Mouse (Mus musculus): ENCODE measurements around the gene Sash3.
"Not testable (repeated sequence)": the region's sequence is repeated elsewhere in the genome, so short reads cannot be mapped to it uniquely, and the experiment has no call there.

Sash3 gene

DNA sequence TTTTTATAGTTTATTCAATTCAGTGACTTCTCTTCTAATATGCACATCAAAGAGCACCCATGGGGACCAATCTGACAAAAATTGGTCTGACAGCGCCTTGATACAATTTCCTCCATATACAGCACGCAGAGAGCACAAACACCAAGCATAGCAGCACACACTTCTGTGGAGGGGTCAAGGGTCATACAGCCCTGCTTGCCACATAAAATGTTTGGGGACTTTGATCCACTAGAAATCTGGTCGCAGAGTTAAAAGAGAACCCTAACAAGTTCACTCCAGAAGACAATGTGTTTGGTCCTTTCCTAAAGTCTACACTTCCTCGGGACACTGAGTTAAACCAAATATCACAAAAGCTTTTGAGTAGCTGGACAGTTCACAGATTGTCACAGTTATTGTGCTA is 56.8 kb downstream of the Sash3 start:
- in situ Hi-C loops (cut with MboI, MseI), result no loop called here

GRCm38 (mm10) chrX:48203763-48204162 is 57.5 kb downstream of the Sash3 start:
- in situ Hi-C loops (cut with MboI, MseI), result no loop called here

DNA sequence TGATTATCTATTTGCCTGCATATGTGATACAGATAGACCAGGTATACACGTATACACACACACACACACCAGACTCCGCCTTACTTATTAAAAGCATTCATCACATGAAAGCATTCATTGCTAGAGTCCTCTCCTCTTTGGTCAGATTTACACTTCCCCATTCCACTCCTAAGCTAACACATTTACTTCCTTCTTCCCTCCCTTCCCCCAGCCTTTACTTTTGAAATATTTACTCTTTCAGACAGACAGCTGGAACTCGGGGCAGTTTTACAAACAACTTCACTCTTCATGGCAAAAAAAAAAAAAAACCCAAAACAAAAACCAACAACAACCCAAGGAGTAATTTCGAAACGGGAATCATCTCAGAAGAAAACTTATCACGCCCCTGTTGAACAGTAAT is 58.2 kb downstream of the Sash3 start:
- in situ Hi-C loops (cut with MboI, MseI), result no loop called here

GRCm38 (mm10) chrX:48207761-48208487 is 61.7 kb downstream of the Sash3 start:
- in situ Hi-C loops (cut with MboI, MseI), result no loop called here

- in situ Hi-C loops (cut with MboI, MseI), result no loop called here
Measured at GRCm38 (mm10) chrX:48208519-48209185, 62.4 kb downstream of the Sash3 start, which contains the start of gene Zdhhc9. Gene Zdhhc9, minus strand, starts transcription at chrX:48208878.

GRCm38 (mm10) chrX:48209746-48210145 is 63.5 kb downstream of the Sash3 start:
- in situ Hi-C loops (cut with MboI, MseI), result not testable (repeated sequence)
